Mouse (Mus musculus) natural killer cell, adult 2 months (primary cell): Measurements from ENCODE around the gene Sema4c.
"Not testable (repeated sequence)": the region's sequence is repeated elsewhere in the genome, so short reads cannot be mapped to it uniquely, and the experiment has no call there.

Experiments used
- DNase-seq, 2 experiments: peaks; one replicate each; pipeline ENCODE4 v3.0.0; 2022; ENCODE audit warnings: low spot score in 2 of 2

The Sema4c gene

DNA sequence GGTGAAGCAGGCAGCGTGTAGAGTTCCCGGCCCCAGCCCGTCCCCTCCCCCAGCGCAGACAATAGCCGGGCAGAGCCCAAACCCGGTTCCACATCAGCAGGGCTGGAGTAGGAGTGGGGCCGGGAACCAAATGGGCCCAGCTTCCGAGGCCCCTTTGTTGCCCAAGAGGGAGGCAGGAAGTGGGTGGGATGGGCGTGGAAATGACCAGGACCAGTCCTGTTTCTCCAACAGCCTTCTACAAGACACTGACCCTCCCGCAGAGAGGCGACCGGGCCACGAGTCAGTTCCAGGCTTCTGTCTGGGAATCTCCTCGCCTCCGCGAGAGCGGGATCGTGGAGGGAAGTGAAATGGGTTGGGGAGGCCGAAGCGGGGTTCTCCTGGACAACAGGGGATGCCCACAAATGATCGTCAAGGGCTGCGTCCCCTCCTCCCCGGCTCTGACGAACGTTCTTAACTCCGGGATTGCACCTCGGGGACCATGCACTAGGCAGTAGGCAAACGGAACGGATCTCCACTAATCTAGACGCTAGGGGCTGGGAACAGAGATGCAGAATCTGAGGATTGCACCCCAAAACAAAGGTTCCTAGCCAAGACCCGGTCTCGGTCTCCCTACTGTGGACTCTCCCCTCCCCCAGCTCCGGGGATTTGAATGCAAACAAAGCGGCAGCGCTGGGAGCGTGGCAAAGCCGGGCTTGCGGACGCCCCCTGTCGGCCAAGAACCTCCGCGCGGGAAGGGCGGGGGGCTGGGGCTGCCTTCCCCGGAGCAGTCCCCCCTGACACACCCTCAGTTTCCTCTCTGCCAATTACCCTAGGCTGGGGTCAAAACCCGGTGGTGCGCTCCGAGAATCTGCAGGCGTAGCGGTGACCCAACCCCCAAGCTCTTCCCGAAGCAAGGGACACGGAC, 1.3 kb downstream of the Sema4c start:
- peak; percentile 75 to 79 for DNase-seq

DNA sequence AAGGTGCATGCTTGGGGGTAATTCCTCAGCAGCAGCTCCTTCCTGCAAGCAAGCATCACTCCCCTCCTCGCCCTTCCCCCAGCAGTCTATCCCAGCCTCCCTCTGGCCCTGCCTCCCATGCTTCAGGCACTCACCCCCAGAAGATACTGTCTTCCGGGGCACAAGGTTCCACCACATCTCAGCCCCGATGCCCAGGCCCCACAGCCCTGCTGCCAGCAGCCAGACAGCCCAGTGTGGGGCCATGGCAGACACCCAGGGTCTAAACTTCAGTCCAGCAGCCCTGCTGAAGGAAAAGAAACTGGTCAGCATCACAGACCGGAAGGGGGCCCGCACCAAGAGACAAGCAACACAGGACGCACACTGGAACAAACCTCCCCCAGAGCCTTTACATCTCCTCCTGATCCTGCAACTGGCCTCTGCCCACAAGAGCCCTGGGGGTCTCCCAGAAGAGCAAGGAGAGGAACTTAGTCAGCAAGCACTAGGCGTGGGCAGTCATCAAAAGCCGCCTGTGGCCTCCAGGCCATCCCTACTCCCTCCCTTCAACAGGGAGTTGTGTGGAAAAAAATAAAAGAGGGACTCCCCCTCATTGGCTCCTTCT, 2.3 kb downstream of the Sema4c start:
- DNase-seq = no peak

DNA sequence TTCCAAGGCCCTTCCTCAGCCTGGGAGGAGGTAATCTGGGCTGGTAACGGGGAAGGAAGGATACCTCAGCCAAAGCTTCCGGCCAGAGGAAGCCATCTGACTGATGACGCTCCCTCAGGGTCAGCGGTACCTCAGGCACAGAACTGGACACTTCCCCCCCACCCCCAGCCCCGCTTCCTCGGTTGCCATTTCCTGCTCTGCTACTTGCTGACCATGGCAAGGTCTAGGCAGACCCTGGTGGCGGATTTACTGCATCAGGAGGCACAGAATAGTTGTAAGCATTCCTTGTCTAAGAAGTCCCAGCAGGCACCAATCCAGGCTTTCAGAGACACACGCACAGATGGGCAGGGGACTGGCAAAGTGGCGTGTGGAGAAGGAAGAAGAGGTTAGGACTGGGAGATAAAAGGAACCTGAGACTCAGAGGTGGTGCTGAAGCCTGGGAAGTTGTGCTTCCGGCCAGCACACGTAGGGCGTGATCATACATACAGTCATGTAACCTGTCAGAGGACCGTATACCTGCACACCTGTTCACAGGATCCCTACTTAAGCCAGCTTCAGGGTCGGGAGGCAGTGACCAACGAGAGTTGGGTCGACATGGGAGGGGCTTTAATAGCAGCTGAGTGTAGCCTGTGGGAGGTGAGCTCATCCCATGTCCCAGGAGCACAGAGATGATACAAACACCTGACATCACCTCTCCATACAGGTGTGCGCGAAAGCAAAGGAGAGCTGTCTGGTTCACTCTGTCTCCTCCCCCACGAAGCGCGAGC, 3.3 kb downstream of the Sema4c start:
- DNase-seq = no peak

DNA sequence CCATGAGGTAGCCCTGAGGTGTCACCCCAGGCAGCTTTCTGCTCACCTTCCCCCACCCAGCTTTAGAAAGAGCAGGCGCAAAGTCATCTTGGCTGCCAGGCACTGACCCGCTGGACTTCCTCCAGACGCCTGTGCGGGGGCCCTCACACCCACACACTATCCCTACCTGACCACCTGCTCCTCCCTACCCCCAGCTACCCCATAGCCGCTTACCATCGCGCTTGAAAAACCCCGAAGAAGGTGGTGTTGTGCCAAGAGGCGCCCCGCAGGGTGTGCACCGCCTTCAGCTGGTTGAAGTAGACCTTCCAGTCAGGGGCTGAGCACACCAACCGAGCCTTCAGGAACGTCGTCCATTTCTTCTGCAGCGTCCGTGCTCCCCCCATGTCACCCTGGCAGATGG, 5.6 kb downstream of the Sema4c start:
- no peak for DNase-seq

DNA sequence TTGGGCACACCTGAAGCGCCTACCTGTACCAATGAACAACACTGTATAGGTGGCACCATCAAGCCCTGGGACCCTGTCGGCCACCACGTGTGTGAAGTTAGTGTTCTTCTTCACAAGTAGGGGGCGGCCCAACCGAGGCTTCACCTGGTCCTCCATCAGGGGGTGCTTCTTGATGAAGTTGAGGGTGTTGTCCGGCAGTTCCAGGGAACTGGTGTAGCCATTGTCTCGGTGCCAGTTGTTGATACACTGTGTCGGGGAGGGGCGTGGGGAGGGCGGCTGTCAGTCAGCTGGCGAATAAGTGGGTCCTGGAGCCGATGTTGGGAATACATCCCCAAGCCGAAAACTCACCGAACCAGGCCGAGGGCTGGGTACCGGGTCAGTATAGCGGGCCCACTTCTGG, 6.2 kb downstream of the Sema4c start:
- DNase-seq = no peak

DNA sequence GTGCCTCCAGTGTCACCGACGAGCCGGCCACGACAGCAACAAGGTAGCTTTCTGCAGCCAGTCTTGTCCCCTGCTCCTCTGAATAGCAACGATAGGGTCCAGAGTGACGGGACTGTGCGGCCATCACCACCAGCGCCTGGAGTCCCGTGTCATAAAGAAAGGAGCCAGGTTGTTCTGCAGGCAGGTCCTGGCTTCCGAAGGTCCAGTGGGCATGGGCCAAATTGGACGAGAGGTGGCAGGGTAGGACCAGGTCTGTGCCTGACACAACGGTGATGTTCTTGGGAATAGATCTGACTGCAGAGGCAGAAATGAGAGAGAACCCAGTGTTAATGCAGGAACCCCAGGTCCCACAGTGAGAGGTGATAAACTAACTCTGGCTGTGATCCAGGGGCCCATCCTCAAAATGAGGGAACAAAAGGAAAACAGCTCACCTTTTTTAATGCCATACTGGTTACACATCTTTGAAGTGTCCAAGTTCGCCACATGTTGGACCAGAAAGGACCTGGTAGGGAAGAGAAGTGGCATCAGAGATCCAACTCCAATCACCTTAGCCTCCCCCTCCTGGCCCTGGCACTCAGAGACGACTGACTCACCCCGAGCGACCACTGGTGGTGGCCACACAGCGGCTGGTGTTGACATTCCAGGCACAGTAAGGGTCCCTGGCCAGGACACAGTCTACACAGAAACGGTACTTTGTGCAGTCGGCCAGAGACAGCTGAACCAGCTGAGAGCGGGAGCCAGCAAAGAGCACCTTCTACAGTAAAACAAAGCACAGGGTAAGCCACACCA, 7.9 kb downstream of the Sema4c start:
- no peak for DNase-seq

DNA sequence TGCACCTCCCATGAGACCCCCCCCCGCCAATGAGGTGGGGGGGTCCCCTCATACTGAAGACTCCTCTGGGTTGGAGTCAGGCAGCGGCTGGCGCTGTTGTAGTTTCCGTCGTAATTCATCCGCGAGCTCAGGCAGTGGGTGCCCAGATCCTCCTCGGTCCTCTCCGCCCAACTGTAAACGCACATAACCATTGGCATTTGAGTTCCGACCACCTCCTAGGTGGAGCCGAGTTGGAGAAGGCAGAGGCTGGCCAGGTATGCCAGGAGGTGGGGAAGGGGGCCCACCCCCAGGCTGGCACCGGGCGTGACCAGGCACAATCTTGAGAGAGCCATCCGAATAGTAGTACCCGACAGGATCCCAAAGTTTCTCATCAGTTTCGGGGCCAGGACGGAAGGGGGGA, 8.7 kb downstream of the Sema4c start:
- DNase-seq = no peak

DNA sequence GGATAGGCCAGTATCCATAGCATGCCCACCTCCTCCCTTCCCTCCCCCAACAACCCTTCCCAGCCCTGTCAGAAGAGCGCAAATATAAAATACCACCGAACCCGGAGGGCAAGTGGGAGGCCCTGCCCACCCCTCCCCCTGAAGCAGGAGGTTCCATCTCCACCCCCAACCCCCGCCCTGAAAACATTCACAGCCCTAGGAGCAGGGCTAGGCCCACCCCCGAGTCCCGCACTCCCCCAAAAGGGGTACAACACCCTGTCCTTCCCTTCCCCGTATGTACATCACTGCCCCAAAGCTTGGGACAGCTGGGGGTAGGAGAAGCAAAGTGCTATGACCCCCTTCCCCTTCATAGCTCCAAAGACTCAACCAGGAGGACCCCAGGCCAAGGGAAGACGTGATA, 9.4 kb downstream of the Sema4c start:
- DNase-seq = no peak

DNA sequence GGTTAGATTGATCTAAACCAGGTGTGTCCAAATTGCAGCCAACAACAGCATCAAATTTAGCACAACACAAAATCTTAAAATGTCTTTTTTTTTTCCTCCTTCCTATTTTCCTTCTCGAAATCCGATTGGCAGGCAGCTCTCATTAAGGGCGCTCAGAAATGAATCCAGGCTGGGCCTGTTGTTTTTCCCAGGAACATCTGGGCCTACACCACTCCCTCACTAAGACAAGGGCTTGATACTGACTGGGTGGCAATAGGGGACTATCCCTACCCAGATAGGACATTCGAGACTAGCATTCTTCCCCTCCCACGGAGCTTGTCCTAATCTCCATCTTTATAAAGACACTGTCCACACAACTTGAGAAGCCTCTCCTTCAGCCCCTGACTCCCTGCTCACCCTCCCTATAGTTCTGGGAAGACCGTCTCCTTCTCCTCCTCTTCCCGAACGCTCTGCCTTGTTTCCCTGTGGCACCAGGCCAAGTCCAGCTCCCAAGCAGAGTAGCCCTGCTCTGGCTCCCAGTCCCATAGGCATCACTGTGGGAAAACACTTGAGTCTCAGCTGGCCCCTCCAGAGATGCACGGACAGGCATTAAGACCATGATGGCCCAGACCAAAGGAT, 10.1 kb downstream of the Sema4c start:
- no peak for DNase-seq

DNA sequence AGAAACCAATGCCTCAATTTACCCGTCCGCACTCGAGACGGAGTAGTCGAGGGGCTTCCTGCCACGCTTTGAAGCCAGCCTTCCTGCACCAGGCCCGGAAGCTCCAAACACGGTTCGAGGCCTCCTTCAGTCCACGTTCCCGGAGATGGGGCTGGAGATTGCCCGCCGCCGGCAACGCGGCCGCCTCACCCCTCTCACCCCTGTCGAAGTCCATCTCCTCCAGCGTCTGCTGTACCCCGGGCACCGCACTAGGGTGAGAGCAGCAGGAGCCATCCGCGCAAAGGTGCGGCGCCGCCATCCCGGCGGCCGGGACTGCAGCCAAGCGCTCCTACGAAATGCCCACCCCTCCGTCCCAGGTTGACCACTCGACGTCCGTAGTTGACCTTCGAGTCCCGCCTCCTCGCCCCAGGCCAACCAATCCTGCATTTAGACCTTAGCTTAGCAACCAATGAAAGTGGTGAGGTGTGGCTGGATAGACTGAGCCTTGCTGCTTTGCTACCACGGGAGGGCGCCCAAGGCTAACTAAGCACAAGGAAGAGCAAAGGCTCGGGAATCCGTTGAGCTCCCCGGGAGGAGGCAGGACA, 11.2 kb downstream of the Sema4c start, which contains the start of gene Ankrd39:
Gene Ankrd39, minus strand, starts transcription at position 558 of the 584 bp plus-strand sequence.
- peak; percentile 95 to 96 for DNase-seq

DNA sequence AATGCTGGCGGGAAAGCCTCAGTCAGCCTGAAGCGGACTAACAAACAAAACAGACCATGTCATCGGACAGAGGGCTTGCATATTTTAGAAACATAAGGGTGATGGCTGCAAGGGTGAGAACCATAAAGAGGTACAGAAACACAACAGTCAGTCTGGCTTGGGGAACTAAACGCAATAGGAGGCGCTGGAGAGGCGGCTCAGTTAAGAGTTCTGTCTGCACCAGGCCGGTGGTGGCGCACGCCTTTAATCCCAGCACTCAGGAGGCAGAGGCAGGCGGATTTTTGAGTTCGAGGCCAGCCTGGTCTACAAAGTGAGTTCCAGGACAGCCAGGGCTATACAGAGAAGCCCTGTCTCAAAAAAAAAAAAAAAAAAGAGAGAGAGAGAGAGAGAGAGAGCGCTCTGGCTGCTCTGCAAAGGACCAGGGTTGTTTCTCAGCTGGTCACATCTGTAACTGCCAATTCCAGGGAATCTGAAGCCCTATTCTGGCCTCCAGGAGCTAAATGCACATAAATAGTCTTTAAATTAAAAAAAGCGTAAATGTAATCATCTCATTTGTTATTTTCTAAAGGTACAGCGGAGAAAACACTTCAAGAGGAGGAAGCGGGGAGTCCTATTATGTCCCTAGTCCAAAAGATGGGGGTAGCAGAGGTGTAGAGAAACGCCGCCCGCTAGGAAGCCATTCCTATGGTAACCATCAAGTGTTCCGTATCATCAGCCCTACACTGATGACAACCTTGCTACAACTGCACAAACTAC, 12.1 kb downstream of the Sema4c start:
- DNase-seq = peak in 1 of 2 experiments; percentile 38

DNA sequence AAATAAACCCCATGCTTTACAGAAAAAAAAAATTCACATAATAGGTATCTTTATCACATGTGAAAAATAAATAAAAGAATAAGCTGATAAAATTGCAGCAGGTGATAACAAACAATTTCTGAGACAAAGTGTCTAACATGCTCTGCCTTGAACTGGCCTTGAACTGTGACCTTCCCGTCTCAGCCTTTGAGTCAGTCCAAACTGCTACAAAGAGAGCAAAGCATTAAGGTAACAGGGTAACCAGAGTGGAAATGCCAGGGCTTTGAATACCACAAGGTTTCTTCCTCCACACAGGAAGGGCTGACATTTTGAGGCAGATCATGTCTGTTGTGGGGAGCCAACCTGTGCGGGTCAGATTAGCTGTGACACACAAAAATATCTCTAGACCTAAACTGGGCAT, 12.8 kb downstream of the Sema4c start:
- DNase-seq = no peak

DNA sequence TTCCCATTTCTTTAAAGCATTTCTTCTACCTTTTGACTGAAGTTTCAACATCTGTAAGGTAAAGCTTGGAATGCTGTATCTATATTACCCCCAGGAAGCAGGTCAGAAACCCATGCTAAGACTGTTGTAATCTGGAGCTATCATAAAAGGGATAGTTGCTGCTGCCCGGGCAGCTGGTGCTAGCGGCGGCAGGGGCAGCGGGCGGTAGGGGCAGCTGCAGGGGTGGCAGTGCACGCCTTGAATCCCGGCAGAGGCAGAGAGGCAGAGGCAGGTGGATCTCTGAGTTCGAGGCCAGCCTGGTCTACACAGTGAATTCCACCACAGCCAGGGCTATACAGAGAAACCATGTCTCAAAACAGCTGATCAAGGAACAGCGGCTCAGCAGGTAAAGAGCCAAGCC, 15.2 kb downstream of the Sema4c start:
- DNase-seq = no peak

DNA sequence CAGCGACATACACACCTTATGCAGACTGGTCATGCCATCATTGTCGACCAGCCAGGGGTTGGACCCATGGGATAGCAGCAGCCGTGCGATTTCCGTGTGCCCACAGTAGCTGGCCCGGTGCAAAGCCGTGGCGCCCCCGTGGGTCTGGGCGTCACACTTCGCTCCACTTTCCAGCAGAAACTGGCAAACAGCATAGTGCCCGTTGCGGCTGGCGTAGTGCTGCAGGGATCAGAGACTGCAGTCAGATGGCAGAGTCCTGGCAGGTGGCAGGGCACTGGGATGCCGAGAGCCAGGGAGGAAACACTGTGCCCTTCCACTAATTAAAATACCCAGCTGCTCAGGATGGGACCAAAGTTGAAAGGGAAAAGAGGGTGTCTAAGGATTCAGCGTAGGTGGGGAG, 16.3 kb downstream of the Sema4c start:
- no peak for DNase-seq

DNA sequence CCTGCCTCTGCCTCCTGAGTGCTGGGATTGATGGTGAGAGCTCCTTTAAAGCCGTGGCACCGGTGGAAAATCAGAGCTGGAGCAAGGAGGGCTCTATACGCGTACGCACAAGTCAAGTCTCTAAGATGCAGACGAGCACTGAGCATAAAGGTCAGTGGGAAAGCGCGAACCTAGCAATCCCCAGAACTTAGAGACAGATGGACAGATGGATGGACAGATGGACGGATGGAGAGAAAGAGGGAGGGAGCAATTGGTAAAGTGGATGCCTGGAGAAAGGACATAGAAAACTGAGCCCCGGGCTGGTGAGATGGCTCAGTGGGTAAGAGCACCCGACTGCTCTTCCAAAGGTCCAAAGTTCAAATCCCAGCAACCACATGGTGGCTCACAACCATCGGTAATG, 17.3 kb downstream of the Sema4c start:
- no peak for DNase-seq

DNA sequence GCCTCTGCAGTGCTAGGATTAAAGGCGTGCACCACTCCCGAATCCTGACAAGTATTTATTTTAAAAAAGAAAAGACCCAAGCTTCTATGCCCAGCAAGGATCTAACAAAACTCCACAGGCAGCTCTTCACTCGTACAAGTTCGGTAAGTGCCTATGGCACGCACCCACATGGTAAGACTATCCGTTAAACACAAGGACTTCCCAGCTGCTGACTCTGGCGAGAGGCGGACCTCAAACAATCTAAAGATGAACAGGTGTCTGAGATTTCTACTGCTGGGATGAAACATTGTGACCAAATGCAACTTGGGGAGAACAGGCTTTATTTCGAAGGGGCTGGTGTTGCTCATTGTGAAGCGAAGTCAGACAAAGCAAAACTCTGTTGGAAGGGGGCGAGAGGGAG, 18.0 kb downstream of the Sema4c start:
- no peak for DNase-seq

DNA sequence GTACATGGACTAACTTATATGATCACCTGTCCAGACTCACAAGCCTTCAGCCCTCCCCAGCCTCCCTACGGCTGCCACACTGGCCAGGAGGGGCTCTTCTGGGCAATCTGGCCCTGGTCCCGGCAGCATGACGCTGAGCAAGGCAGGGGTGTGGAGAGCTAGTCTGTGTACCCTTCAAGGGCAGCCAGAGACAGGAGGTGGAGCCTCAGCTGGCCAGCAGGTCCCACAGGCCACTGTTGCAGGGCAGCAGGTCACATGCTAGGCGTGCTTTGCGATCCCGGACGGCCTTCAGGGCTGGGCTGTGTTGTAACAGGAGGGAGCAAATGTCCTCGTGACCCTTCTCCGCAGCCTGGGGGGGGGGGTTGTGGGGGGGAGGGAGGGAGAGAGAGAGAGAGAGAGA, 19.0 kb downstream of the Sema4c start, which contains the start of gene Gm42417:
Gene Gm42417, minus strand, starts transcription at position 244 of the 400 bp plus-strand sequence.
- DNase-seq = no peak

DNA sequence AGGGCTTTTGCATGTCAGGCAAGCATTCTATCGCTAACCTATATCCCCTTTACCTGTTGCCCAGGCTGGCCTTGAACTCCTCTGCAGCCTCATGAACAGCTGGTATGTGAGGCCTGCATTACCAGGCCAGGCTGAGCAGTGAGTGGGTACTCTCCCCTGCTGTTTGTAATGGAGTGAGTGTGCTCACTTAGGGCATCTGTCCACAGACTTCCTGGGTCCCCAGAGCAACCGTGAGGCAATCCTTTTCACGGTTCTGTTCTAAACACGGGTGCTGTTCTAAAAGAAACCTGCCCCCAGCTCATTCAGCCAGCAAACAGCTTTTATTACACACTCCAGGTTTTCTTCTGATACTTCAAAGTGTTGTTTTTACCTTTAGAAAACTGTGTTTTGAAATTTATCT, 19.4 kb downstream of the Sema4c start:
- no peak for DNase-seq

DNA sequence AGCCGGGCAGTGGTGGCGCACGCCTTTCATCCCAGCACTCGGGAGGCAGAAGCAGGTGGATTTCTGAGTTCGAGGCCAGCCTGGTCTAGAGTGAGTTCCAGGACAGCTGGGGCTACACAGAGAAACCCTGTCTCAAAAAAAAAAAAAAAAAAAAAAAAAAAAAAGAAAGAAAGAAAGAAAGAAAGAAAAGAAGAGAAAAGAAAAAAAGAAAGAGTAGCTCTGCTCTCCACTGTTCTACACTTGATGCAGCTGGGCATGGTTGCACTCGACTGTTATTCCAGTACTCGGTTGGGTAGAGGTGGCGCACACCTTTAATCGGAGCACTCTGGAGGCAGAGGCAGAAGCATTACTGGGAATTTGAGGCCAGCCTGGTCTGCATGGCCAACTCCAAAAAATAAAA, 21.4 kb downstream of the Sema4c start, which contains the start of gene Ankrd23:
Gene Ankrd23, minus strand, starts transcription at position 101 of the 400 bp plus-strand sequence.
- not testable (repeated sequence) for DNase-seq

DNA sequence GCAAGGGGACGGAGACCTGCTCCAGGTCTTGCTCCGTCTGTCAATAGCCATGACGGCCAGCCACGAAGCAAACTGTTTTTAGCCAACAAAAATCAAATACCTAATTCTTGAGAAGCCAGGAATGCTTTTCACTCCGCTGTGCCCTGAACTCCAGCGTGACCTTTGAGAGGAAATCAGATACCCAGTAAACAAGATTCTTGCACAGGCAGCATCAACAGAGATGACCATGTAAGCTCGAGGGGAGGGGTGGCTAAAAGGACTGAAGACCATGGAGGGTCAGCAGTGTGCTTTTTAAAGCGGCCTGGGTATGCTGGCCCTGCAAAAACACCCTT, 21.8 kb downstream of the Sema4c start:
- no peak for DNase-seq
